Mouse (Mus musculus) erythroblast, embryonic 14.5 days (primary cell): ENCODE data around the gene 2310022B05Rik.

Experiments
- GATA1 ChIP-seq: IDR thresholded peaks from 2 replicates; pipeline ENCODE4 v1.6.1; 2012; ENCODE audit warnings: low read length, inconsistent platforms, mixed read lengths
- TAL1 ChIP-seq: IDR thresholded peaks from 3 replicates; pipeline ENCODE4 v1.6.1; 2012; ENCODE audit warnings: low read length, inconsistent platforms, mixed read lengths

DNA sequence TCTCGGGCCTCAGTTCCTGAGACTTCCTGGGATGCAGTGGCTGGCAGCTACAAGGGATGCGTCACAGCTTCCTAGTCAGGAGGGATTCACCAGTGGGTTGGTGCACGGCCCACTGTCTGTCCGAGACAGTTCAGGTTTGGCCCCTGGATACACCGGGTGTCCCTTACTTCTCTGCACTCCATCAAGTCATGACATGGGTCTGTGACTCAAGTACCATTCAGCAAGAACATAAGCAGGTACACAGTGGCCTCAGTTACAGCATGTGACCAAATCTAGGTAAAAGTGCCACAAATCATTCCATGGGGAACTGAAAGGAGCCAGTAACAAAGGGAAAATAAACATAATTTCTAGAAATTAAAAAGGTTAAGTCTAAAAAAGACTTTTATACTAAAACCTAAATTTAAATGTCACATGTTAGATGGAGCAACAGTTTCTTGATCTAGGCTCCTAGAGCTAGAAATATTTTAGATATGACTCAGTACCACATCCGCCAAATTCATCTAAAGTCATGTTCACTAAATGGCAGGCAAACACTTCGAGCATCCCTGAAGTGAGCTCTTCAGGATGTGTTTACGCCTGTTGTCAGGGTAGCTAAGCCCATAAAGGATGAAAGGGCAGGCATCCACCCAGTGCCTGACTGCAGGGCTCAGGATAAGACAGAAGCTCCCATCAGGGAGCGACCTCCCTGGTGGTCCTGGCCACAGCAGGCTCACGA, 18.1 kb upstream of the 2310022B05Rik start:
- no peak for TF ChIP-seq GATA1
- TF ChIP-seq TAL1, result no peak
